Mouse (Mus musculus): ENCODE data around the gene Ednrb. TPM values are rescaled to one million over a fixed set of nuclear protein-coding genes. Genes with fewer than 3 reads are reported as not detected.

Gene Ednrb
- 7.9 and 9.7 TPM in 2 replicates for polyA plus RNA-seq (2012; rRNA removed)

DNA sequence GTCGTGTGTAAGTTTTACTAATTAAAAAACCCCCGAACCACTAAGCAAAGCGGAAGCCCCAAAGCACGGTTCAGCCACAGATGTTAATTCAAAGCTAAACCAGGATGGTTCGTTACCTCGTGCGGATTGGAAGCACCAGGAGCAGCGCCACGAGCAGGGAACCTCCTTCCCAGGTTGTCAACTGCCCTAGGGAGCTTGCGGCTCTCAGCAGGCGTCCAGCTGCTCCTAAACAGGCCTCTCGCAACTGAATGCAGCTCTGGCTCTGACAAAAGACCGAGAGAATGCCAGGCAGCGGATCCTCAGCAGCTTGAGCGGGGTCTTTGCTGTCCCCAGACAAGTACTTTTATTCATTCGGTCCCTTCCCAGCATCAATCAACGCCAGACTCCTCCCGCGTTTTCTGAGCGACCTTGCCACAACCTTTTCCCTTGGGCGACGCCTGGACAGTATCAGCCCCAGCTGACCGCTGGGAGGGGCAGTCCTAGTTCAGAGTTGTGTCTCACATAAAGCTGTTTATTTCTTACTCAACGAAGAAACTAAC is at the start of gene Ednrb:
Gene Ednrb, minus strand, starts transcription at position 392 of the 539 bp plus-strand sequence.
- Histone ChIP-seq H3K36me3 (ENCODE audit: control insufficient read depth, insufficient read depth, low read length) (no peaks in the 10 kb centered on the region), H3K4me3 (ENCODE audit: insufficient read depth, low read depth, low read length) (peak within 1 kb of the TSS; percentile 57), H3K27ac (ENCODE audit: insufficient read depth, low read depth, low read length) (peak within 1 kb of the TSS; percentile 52), H3K27me3 (replicated peaks; ENCODE audit: control insufficient read depth, insufficient read depth, low read length) (no peaks in the 10 kb centered on the region), H3K4me1 (ENCODE audit: control insufficient read depth, insufficient read depth, low read length) (no peaks in the 10 kb centered on the region)
- peak; percentile 66 for DNase-seq
- WGBS, result 3% methylated on average over 24 of the region's 24 CpGs
- no peak for TF ChIP-seq POLR2A (IDR thresholded peaks at IDR 0.05; ENCODE audit: low read depth, low read length)
- TF ChIP-seq CTCF (conservative IDR thresholded peaks at IDR 0.05; ENCODE audit: insufficient read depth, insufficient read length, low read depth, low read length), result no peak

DNA sequence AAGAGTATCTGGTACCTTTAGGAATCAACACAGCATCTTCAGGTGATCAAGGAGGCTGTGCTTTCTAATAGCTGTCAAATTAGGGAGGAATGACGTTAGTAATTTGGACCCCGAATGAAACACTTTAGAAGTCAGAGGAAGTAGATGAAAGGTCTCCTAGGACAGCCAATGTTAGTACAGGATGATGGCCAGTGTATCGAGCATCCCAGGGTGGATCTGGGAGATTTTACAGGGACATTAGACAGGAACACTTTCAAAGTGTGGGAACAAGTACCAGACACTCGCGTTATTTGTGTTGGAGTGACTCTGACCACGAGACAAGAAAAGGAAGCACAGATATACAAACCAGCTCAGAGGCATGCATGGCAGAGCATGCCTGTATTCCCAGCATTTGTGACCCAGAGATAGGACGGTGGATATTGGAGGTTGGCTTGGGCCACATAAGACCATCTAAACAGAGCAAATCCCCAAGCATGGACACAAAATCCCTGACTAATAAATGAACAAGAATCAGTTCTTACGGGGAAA is 48.3 kb upstream of the Ednrb start:
- no peak for DNase-seq
- TF ChIP-seq POLR2A (IDR thresholded peaks at IDR 0.05; ENCODE audit: low read depth, low read length) (no peak), CTCF (conservative IDR thresholded peaks at IDR 0.05; ENCODE audit: insufficient read depth, insufficient read length, low read depth, low read length) (no peak)
- no peaks in the 10 kb centered on the region for H3K36me3 ChIP-seq (ENCODE audit: control insufficient read depth, insufficient read depth, low read length)
- WGBS, result 84% methylated on average over 8 of the region's 8 CpGs
- no peaks in the 10 kb centered on the region for H3K27me3 ChIP-seq (replicated peaks; ENCODE audit: control insufficient read depth, insufficient read depth, low read length)
- H3K4me1 ChIP-seq (ENCODE audit: control insufficient read depth, insufficient read depth, low read length), result no peaks in the 10 kb centered on the region
- no peak overlapping the region for H3K27ac ChIP-seq (ENCODE audit: insufficient read depth, low read depth, low read length)
- no peak overlapping the region for H3K4me3 ChIP-seq (ENCODE audit: insufficient read depth, low read depth, low read length)

DNA sequence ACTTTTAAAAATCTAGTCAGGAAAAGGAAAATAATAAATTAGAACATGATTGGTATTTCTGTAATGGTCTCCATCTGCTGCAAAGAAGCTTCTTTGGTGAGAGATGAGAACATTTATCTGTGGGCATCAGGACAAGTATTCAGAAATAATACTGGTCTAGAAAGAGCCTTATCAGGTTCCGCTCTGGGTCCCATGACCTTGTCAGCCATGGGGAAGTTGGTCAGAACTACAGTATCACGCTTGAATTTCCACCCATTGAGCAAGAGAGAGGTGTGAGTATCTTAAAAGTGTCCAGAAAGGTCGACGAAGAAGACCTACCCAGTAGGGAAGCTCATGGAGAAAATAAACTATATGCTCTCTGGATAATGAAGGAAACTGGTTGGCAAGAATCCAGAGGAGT is 46.6 kb upstream of the Ednrb start:
- Histone ChIP-seq H3K27me3 (replicated peaks; ENCODE audit: control insufficient read depth, insufficient read depth, low read length) (no peaks in the 10 kb centered on the region), H3K4me3 (ENCODE audit: insufficient read depth, low read depth, low read length) (no peak overlapping the region), H3K4me1 (ENCODE audit: control insufficient read depth, insufficient read depth, low read length) (no peaks in the 10 kb centered on the region), H3K27ac (ENCODE audit: insufficient read depth, low read depth, low read length) (no peak overlapping the region), H3K36me3 (ENCODE audit: control insufficient read depth, insufficient read depth, low read length) (no peaks in the 10 kb centered on the region)
- TF ChIP-seq POLR2A (IDR thresholded peaks at IDR 0.05; ENCODE audit: low read depth, low read length) (no peak), CTCF (conservative IDR thresholded peaks at IDR 0.05; ENCODE audit: insufficient read depth, insufficient read length, low read depth, low read length) (no peak)
- 72% methylated on average over 4 of the region's 4 CpGs for WGBS
- no peak for DNase-seq

DNA sequence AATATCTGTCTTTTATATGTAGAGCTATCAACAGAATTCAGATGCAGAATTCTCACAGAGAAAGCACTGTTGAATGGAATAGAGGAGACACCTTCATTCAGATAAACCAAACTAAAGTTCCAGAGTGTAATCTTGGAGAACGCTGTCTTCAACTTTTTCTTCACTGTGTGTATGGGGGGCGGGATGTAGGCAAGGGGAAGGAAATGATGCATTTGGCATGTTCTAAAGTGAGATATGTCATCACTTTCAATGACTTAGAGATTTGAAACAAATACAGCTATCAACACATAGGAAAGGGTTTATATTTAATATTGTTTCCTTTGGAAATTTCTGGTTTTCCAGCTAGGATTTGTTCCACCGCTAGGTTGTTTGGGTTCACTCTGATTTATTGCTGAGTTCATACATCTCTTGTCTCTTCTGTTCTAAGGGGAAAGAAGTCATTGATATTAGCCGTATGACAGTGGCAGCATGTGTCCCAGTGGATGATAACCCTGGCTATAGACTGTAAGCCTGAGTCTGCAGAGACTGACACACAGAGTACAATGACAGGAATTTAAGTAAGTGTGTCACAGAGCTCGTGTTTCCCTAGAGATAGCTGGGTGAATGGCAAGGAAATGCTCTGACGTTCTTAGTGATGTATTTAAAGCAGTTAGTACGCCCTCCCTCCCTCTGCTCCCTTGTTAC is 40.8 kb upstream of the Ednrb start:
- no peaks in the 10 kb centered on the region for H3K4me1 ChIP-seq (ENCODE audit: control insufficient read depth, insufficient read depth, low read length)
- H3K4me3 ChIP-seq (ENCODE audit: insufficient read depth, low read depth, low read length), result no peak overlapping the region
- peak; percentile 55 for DNase-seq
- WGBS, result 57% methylated on average over 7 of the region's 7 CpGs
- no peak overlapping the region for H3K27ac ChIP-seq (ENCODE audit: insufficient read depth, low read depth, low read length)
- H3K27me3 ChIP-seq (replicated peaks; ENCODE audit: control insufficient read depth, insufficient read depth, low read length), result no peaks in the 10 kb centered on the region; the same call in 1 of the 2 replicates
- TF ChIP-seq POLR2A (IDR thresholded peaks at IDR 0.05; ENCODE audit: low read depth, low read length) (no peak), CTCF (conservative IDR thresholded peaks at IDR 0.05; ENCODE audit: insufficient read depth, insufficient read length, low read depth, low read length) (no peak)
- H3K36me3 ChIP-seq (ENCODE audit: control insufficient read depth, insufficient read depth, low read length), result no peaks in the 10 kb centered on the region

DNA sequence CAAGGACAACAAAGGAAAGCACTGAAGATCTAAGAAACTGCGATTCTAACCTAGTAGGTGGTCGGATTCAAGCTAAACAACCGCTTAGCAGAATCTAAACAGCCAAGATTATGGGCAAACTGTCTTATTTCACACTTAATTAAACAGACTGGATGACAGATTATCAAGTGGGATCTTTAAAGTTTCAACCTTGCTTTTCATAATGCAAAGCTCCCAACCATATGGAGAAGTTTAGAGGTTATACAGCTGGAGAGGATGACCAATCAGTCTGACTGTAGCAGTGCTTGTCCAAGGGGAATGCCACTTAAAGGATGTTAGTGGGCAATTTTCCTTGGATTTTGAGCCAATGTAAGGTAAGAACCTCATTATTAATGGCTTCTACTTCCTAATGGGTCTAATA is 38.7 kb upstream of the Ednrb start:
- TF ChIP-seq POLR2A (IDR thresholded peaks at IDR 0.05; ENCODE audit: low read depth, low read length), result no peak
- no peak for TF ChIP-seq CTCF (conservative IDR thresholded peaks at IDR 0.05; ENCODE audit: insufficient read depth, insufficient read length, low read depth, low read length)
- 96% methylated on average over 3 of the region's 3 CpGs for WGBS
- Histone ChIP-seq H3K36me3 (ENCODE audit: control insufficient read depth, insufficient read depth, low read length) (no peaks in the 10 kb centered on the region), H3K4me1 (ENCODE audit: control insufficient read depth, insufficient read depth, low read length) (no peaks in the 10 kb centered on the region), H3K4me3 (ENCODE audit: insufficient read depth, low read depth, low read length) (no peak overlapping the region), H3K27me3 (replicated peaks; ENCODE audit: control insufficient read depth, insufficient read depth, low read length) (no peaks in the 10 kb centered on the region; the same call in 1 of the 2 replicates), H3K27ac (ENCODE audit: insufficient read depth, low read depth, low read length) (no peak overlapping the region)
- DNase-seq, result no peak

DNA sequence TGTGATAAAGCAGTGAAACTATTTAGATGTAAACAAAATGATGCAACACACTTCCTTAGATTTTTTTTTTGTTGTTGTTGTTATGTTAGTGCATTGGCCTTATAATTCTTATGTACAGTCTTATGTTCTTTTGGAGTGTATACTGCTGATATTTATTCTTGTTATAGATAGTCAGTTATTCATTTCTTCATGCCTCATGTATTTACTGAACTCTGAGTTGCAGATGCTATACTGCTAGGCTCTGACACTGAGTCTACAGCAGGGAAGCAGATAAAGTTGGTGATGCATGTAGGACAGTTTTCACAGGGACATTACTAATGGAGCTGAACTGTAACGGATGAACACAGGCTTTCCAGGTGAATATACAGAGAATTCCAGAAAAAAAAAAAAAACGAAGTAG is 32.9 kb upstream of the Ednrb start:
- no peak overlapping the region for H3K27ac ChIP-seq (ENCODE audit: insufficient read depth, low read depth, low read length)
- 56% methylated on average over 2 of the region's 2 CpGs for WGBS
- no peaks in the 10 kb centered on the region for H3K27me3 ChIP-seq (replicated peaks; ENCODE audit: control insufficient read depth, insufficient read depth, low read length)
- TF ChIP-seq CTCF (conservative IDR thresholded peaks at IDR 0.05; ENCODE audit: insufficient read depth, insufficient read length, low read depth, low read length), result no peak
- TF ChIP-seq POLR2A (IDR thresholded peaks at IDR 0.05; ENCODE audit: low read depth, low read length), result no peak
- DNase-seq, result no peak
- no peaks in the 10 kb centered on the region for H3K36me3 ChIP-seq (ENCODE audit: control insufficient read depth, insufficient read depth, low read length)
- H3K4me3 ChIP-seq (ENCODE audit: insufficient read depth, low read depth, low read length), result no peak overlapping the region
- no peaks in the 10 kb centered on the region for H3K4me1 ChIP-seq (ENCODE audit: control insufficient read depth, insufficient read depth, low read length)

DNA sequence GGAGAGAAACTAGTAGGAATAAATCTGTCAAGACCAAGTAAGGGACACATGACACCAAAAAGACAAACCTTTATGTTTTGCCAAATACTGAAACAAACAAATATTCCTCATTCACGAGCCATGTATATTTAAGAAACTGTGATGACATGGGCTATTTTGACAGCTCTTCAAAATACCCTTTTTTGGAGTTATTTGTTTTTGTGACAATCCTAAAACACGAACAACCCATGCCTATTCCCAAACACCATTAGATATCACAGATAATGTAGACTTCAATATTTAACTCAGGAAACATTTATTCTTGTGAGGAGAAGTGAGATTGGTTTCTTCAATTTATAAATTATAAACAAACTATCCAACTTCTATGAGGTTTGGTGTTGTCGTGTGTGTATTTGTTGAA is 32.4 kb upstream of the Ednrb start:
- no peak overlapping the region for H3K27ac ChIP-seq (ENCODE audit: insufficient read depth, low read depth, low read length)
- H3K27me3 ChIP-seq (replicated peaks; ENCODE audit: control insufficient read depth, insufficient read depth, low read length), result no peaks in the 10 kb centered on the region
- H3K4me3 ChIP-seq (ENCODE audit: insufficient read depth, low read depth, low read length), result no peak overlapping the region
- H3K4me1 ChIP-seq (ENCODE audit: control insufficient read depth, insufficient read depth, low read length), result no peaks in the 10 kb centered on the region
- DNase-seq, result no peak
- TF ChIP-seq POLR2A (IDR thresholded peaks at IDR 0.05; ENCODE audit: low read depth, low read length), result no peak
- TF ChIP-seq CTCF (conservative IDR thresholded peaks at IDR 0.05; ENCODE audit: insufficient read depth, insufficient read length, low read depth, low read length), result no peak
- H3K36me3 ChIP-seq (ENCODE audit: control insufficient read depth, insufficient read depth, low read length), result no peaks in the 10 kb centered on the region
- 86% methylated on average over 3 of the region's 3 CpGs for WGBS
